Mouse (Mus musculus) stomach, postnatal 0 days (tissue): ENCODE results near the gene Fanca. TPM values are rescaled to one million over a fixed set of nuclear protein-coding genes. Genes with fewer than 3 reads are reported as not detected.
"Not testable (repeated sequence)": the region's sequence is repeated elsewhere in the genome, so short reads cannot be mapped to it uniquely, and the experiment has no call there.

Experiments used
- ATAC-seq: fragments of 200-750 bp; cut with Nextera tagmentation; 2 replicates; pipeline ENCODE4 v1.8.0; 2017; ENCODE audit not compliant: low FRiP score, low TSS enrichment
- DNase-seq: peaks from one replicate; pipeline ENCODE4 v3.0.0-alpha.2; 2016; ENCODE audit warnings: low spot score
- H3K27ac ChIP-seq: fragments of 300-500 bp; sonication (generic); replicated peaks from 2 replicates; pipeline ENCODE4 v1.5.1; 2014; ENCODE audit warnings: mild to moderate bottlenecking, control low read depth
- H3K27me3 ChIP-seq: fragments of 300-500 bp; sonication (generic); 2 replicates; pipeline ENCODE4 v1.6.1; 2014; ENCODE audit warnings: low read length; ENCODE audit not compliant: control insufficient read depth, insufficient read depth
- H3K36me3 ChIP-seq: fragments of 300-500 bp; sonication (generic); 2 replicates; pipeline ENCODE4 v1.6.1; 2014; ENCODE audit warnings: low read length, mixed read lengths; ENCODE audit not compliant: control insufficient read depth, insufficient read depth
- H3K4me1 ChIP-seq: fragments of 300-500 bp; sonication (generic); replicated peaks from 2 replicates; pipeline ENCODE4 v1.6.1; 2014; ENCODE audit warnings: antibody characterized with exemption; ENCODE audit not compliant: control insufficient read depth, insufficient read depth
- H3K4me2 ChIP-seq: fragments of 300-500 bp; sonication (generic); replicated peaks from 2 replicates; pipeline ENCODE4 v1.6.1; 2014; ENCODE audit warnings: low read depth, mild to moderate bottlenecking, control low read depth, moderate library complexity
- H3K4me3 ChIP-seq: fragments of 300-500 bp; sonication (generic); 2 replicates; pipeline ENCODE4 v1.5.1; 2014; ENCODE audit warnings: low read depth, low read length, control low read depth
- H3K9ac ChIP-seq: fragments of 300-500 bp; sonication (generic); 2 replicates; pipeline ENCODE4 v1.6.1; 2014; ENCODE audit warnings: mild to moderate bottlenecking, low read length, control low read depth, mixed read lengths
- H3K9me3 ChIP-seq: fragments of 300-500 bp; sonication (generic); 2 replicates; pipeline ENCODE4 v1.6.1; 2016; ENCODE audit warnings: low read length; ENCODE audit not compliant: control insufficient read depth
- CTCF ChIP-seq: IDR thresholded peaks from 2 replicates; pipeline ENCODE4 v1.5.1; 2016; ENCODE audit warnings: antibody characterized with exemption, low read depth, mild to moderate bottlenecking, moderate library complexity
- EP300 ChIP-seq: optimal IDR thresholded peaks from 2 replicates; pipeline ENCODE3; 2016; ENCODE audit warnings: antibody characterized with exemption
- WGBS: fragments of 180-500 bp; shearing (Covaris S2); extraction: QIAGEN DNeasy Blood & Tissue Kit; methylation state at CpG from one replicate; pipeline ENCODE4 v1.1.7; 2014; 5-methylcytosine and 5-hydroxymethylcytosine counted together
- polyA plus RNA-seq: library from polyadenylated mRNA; unstranded; fragments of >200 nt; fragmentation: Nextera tagmentation; extraction: Ambion mirVana; gene quantifications from 2 replicates; pipeline ENCODE4 v1.2.1, GENCODE M21; 2015

Fanca gene
- polyA plus RNA-seq, 1 experiment from 2014 or later = 5.3 TPM

DNA sequence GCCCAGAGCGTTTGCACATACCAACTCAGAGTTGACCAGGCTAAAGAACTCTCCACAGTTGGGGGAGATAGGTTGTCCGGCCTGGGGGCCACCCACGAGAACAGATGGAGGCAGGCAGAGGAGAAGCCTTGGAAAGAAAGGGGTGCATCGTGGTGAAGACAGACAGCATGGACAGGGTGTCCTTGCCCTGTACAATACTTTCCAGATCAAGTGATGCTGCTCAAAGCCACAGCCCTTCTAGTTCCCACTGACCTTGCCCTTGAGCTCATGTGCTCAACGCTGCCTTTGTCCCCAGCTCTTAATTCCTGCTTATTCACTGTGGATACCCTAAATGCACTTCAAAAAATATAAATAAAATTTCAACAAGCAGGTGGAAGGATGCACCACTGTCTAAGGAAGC, 43.9 kb downstream of the Fanca start:
- Histone ChIP-seq H3K4me1 (no peaks in the 10 kb centered on the region), H3K4me2 (no peak overlapping the region), H3K9ac (no peak overlapping the region), H3K27ac (no peak overlapping the region), H3K27me3 (no peaks in the 10 kb centered on the region), H3K4me3 (no peak overlapping the region), H3K9me3 (no peaks in the 10 kb centered on the region), H3K36me3 (peaks cover 3% of the 10 kb centered on the region; the same call in 1 of the 2 replicates)
- no peak for DNase-seq
- WGBS = 79% methylated on average over 5 of the region's 5 CpGs
- no peak for ATAC-seq
- TF ChIP-seq CTCF (no peak), EP300 (no peak)

- H3K27me3 ChIP-seq = no peaks in the 10 kb centered on the region
- ATAC-seq = peak; percentile 66
Measured at GRCm38 (mm10) chr8:123271901-123272300, 46.5 kb downstream of the Fanca start.

GRCm38 (mm10) chr8:123271147-123271546, 47.2 kb downstream of the Fanca start:
- Histone ChIP-seq H3K4me3 (no peak overlapping the region), H3K27ac (no peak overlapping the region), H3K9ac (no peak overlapping the region), H3K36me3 (peaks cover 14% of the 10 kb centered on the region), H3K4me1 (no peaks in the 10 kb centered on the region), H3K27me3 (no peaks in the 10 kb centered on the region), H3K4me2 (no peak overlapping the region), H3K9me3 (no peaks in the 10 kb centered on the region)
- 89% methylated on average over 10 of the region's 10 CpGs for WGBS
- TF ChIP-seq CTCF (no peak), EP300 (no peak)
- ATAC-seq (no peak), DNase-seq (no peak)

More at GRCm38 (mm10) chr8:123271901-123272300, 46.5 kb downstream of the Fanca start:
- no peaks in the 10 kb centered on the region for H3K9me3 ChIP-seq
- H3K27ac ChIP-seq = peak overlapping the region; percentile 49; the same call in 1 of the 2 replicates
- TF ChIP-seq CTCF = no peak
- peak overlapping the region; percentile 35; the same call in 1 of the 2 replicates for H3K9ac ChIP-seq
- H3K4me1 ChIP-seq = no peaks in the 10 kb centered on the region
- DNase-seq = peak; percentile 62
- H3K36me3 ChIP-seq = peaks cover 10% of the 10 kb centered on the region; the same call in 1 of the 2 replicates
- no peak overlapping the region for H3K4me3 ChIP-seq
- H3K4me2 ChIP-seq = no peak overlapping the region
- 58% methylated on average over 4 of the region's 4 CpGs for WGBS

DNA sequence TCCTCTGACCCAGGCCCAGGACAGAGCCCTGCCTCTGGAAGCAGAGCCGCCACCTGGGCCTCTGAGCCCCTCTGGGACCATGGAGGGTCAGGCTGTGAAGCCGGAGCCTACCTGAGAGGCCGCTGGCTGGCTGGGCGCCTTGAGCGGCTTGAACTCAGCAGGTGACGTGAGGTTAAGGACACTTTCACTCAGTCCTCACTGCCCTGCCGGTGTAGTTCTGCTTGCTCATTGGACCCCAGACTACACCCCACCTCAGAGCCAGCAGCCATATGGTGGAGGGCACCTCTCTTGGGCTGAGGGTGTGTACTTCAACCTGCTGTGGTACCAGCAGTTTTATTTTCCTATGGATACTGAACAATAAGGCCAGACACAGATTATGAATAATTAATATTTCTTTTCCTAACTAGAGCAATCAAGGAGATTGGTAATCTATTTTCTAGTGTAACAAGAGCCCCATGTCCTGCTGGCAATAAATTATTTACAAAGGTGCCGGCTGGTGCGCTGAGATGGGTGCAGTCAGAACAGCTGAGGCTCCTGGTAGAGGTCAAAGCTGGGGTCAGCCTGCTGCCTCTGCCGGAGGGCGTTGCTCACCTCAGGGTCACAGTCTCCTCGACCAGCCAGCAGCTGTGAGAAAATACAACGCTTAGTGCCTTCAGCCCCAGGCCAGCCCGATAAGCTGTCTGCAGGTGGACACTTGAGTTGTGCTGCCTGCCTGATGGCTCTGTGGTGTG, 50.3 kb downstream of the Fanca start:
- WGBS = 76% methylated on average over 14 of the region's 14 CpGs

GRCm38 (mm10) chr8:123257593-123257992, 60.8 kb downstream of the Fanca start:
- ATAC-seq, H3K9me3 ChIP-seq, H3K27me3 ChIP-seq, H3K4me3 ChIP-seq, H3K9ac ChIP-seq, H3K4me2 ChIP-seq, H3K4me1 ChIP-seq, H3K27ac ChIP-seq, DNase-seq: not testable (repeated sequence)
- WGBS = 90% methylated on average over 8 of the region's 8 CpGs
- peaks cover 28% of the 10 kb centered on the region for H3K36me3 ChIP-seq

More for the DNA sequence above, 50.3 kb downstream of the Fanca start:
- no peak overlapping the region for H3K4me2 ChIP-seq
- no peaks in the 10 kb centered on the region for H3K4me1 ChIP-seq
- peaks cover 33% of the 10 kb centered on the region for H3K36me3 ChIP-seq
- no peak overlapping the region for H3K4me3 ChIP-seq
- H3K27ac ChIP-seq = no peak overlapping the region
- ATAC-seq = peak; percentile 15; the same call in 1 of the 2 replicates
- DNase-seq = no peak
- no peaks in the 10 kb centered on the region for H3K9me3 ChIP-seq
- TF ChIP-seq EP300 (no peak), CTCF (no peak)
- no peaks in the 10 kb centered on the region for H3K27me3 ChIP-seq
- no peak overlapping the region for H3K9ac ChIP-seq

DNA sequence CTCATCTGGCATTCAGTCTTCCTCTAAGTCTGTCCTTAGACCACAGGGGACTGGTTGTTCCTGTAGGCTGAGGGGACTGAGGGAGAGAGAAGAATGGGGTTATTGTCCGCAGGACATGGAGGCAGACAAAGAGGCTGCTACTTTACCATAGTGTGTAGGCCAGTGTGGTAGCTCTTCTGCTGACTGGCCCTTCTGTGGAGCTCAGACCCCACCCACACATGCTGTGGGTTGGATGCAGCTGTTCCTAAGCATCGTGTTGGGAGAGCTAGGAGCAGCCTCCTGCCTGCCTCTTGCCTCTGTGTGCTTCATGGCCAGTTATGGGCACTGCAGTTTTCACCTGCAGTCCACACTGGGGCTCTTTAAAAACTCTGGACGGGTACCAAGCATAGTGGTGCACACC, 61.3 kb downstream of the Fanca start:
- Histone ChIP-seq H3K27me3 (no peaks in the 10 kb centered on the region), H3K9me3 (no peaks in the 10 kb centered on the region), H3K27ac (no peak overlapping the region), H3K4me3 (no peak overlapping the region), H3K4me1 (no peaks in the 10 kb centered on the region; the same call in none of the 2 replicates), H3K9ac (no peak overlapping the region), H3K36me3 (peaks cover 28% of the 10 kb centered on the region), H3K4me2 (no peak overlapping the region)
- no peak for DNase-seq
- no peak for TF ChIP-seq CTCF
- no peak for TF ChIP-seq EP300
- no peak for ATAC-seq
- WGBS = 89% methylated on average over 3 of the region's 3 CpGs
